Mouse (Mus musculus) neural tube, embryonic 15.5 days (tissue): ENCODE results near the gene Cyp2ab1. TPM values are rescaled to one million over a fixed set of nuclear protein-coding genes. Genes with fewer than 3 reads are reported as not detected.

ENCODE experiments used
- ATAC-seq: fragments of 200-750 bp; cut with Nextera tagmentation; 2 replicates; pipeline ENCODE4 v1.8.0; 2017; ENCODE audit warnings: mild to moderate bottlenecking, moderate TSS enrichment, moderate library complexity; ENCODE audit not compliant: low FRiP score
- H3K27ac ChIP-seq: fragments of 300-500 bp; sonication (generic); replicated peaks from 2 replicates; pipeline ENCODE4 v1.5.1; 2015; ENCODE audit warnings: mild to moderate bottlenecking, inconsistent platforms
- H3K27me3 ChIP-seq: fragments of 300-500 bp; sonication (generic); replicated peaks from 2 replicates; pipeline ENCODE4 v1.6.1; 2015; ENCODE audit warnings: inconsistent platforms
- H3K36me3 ChIP-seq: fragments of 300-500 bp; sonication (generic); 2 replicates; pipeline ENCODE4 v1.6.1; 2015; ENCODE audit warnings: inconsistent platforms
- H3K4me1 ChIP-seq: fragments of 300-500 bp; sonication (generic); 2 replicates; pipeline ENCODE4 v1.6.1; 2015; ENCODE audit warnings: inconsistent platforms
- H3K4me2 ChIP-seq: fragments of 300-500 bp; sonication (generic); 2 replicates; pipeline ENCODE4 v1.6.1; 2015; ENCODE audit warnings: inconsistent platforms, mild to moderate bottlenecking, moderate library complexity
- H3K4me3 ChIP-seq: fragments of 300-500 bp; sonication (generic); replicated peaks from 2 replicates; pipeline ENCODE4 v1.5.1; 2015; ENCODE audit warnings: mild to moderate bottlenecking, inconsistent platforms
- H3K9ac ChIP-seq: fragments of 300-500 bp; sonication (generic); replicated peaks from 2 replicates; pipeline ENCODE4 v1.6.1; 2015; ENCODE audit warnings: mild to moderate bottlenecking, inconsistent platforms
- H3K9me3 ChIP-seq: fragments of 300-500 bp; sonication (generic); replicated peaks from 2 replicates; pipeline ENCODE4 v1.6.1; 2016; ENCODE audit warnings: inconsistent platforms
- WGBS: fragments of 180-500 bp; shearing (Covaris S2); methylation state at CpG from one replicate; pipeline ENCODE4 v1.1.7; 2015; ENCODE audit warnings: mixed read lengths; 5-methylcytosine and 5-hydroxymethylcytosine counted together
- polyA plus RNA-seq: library from polyadenylated mRNA; unstranded; fragments of >200 nt; fragmentation: Nextera tagmentation; extraction: Ambion mirVana; gene quantifications from 2 replicates; pipeline ENCODE4 v1.2.1, GENCODE M21; 2015

The Cyp2ab1 gene
- polyA plus RNA-seq, 1 experiment from 2014 or later = not detected

- no peaks in the 10 kb centered on the region for H3K4me1 ChIP-seq
- H3K27ac ChIP-seq = no peak overlapping the region
- H3K4me3 ChIP-seq = no peak overlapping the region
- no peak overlapping the region for H3K4me2 ChIP-seq
- no peak overlapping the region for H3K9ac ChIP-seq
- no peaks in the 10 kb centered on the region for H3K9me3 ChIP-seq
- H3K27me3 ChIP-seq = no peaks in the 10 kb centered on the region
- 83% methylated on average over 7 of the region's 7 CpGs for WGBS
- no peak for ATAC-seq
- H3K36me3 ChIP-seq = no peaks in the 10 kb centered on the region
Observed at GRCm38 (mm10) chr16:20265089-20265488, 60.1 kb downstream of the Cyp2ab1 start.

Other genes starting within 250 kb of the Cyp2ab1 start
- gene Klhl24, start 227.9 kb downstream of the Cyp2ab1 start, polyA plus RNA-seq = 35.9 and 38.8 TPM in 2 replicates
- gene Yeats2, start 184.3 kb downstream of the Cyp2ab1 start, polyA plus RNA-seq = 18.1 and 20.0 TPM in 2 replicates
- gene Map6d1, start 84.0 kb downstream of the Cyp2ab1 start, polyA plus RNA-seq = 7.9 and 9.0 TPM in 2 replicates
- gene Parl, start 23.0 kb downstream of the Cyp2ab1 start, polyA plus RNA-seq = 69.0 and 71.3 TPM in 2 replicates
- gene Abcc5, start 101.0 kb upstream of the Cyp2ab1 start, polyA plus RNA-seq = 120 and 142 TPM in 2 replicates
- gene Eif2b5, start 173.4 kb upstream of the Cyp2ab1 start, polyA plus RNA-seq = 100 and 103 TPM in 2 replicates
- 32.2 and 34.2 TPM in 2 replicates for gene Dvl3, start 191.6 kb upstream of the Cyp2ab1 start, polyA plus RNA-seq
- 1,083 and 1,151 TPM in 2 replicates for gene Ap2m1, start 210.1 kb upstream of the Cyp2ab1 start, polyA plus RNA-seq
- 91.1 and 93.2 TPM in 2 replicates for gene Abcf3, start 223.2 kb upstream of the Cyp2ab1 start, polyA plus RNA-seq